Comparison of ENCODE assay signal across 15 mouse cellular contexts in the genomic region with DNA sequence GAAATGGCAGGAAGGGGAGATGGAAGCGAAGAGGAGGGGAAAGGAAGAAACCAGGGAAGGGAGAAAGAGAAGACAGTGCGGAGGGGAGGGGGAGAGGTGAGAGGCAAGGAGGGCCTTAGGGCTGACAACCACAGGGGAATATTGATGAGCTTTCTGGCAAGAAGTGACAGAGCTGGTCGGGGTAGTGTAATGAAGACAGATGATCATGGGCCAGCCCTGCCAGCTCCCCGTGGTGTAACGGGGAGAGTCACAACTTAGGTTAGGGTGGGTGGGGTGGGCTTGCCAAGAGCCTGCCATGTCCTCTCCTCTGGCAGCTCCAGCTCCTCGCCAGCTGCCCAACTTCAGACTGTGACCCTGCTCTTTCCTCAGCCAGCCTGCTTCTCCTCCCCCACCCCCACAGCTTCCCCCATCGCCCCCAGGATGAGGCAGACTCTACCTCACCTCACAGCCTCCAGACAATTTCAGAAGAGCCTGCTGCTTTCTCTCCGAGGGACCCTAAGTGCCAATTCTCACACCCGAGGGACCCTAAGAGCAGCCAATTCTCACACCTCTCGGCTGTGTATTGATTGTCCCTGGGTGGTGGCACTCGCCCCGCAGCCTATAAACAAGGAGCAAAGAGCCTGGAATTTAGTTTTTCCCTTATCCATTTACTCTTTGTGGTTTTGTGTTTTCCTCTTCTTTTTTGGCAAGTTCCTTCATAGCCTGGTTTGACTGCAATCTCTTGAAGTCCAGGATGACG. TPM values are rescaled to one million over a fixed set of nuclear protein-coding genes. Genes with fewer than 3 reads are reported as not detected.
DNase-seq lines count a peak whose midpoint lies in the region; ATAC-seq and TF ChIP-seq lines count a peak whose summit lies in the region.
"Had no signal": no experiment of that assay in that cellular context is flagged by ENCODE, and none has a peak within 500 bp of the region (broad histone marks: within the 10 kb centered on the region; RNA-seq: fewer than 3 reads in every experiment).

No protein-coding gene starts in this region.

- peaks cover 51% of the 10 kb centered on the region for H3K4me1 ChIP-seq in midbrain, embryonic 10.5 days
- H3K4me1 ChIP-seq in midbrain, embryonic 11.5 days (ENCODE audit: control insufficient read depth, insufficient read depth, low read length) = peaks cover 17% of the 10 kb centered on the region
- peaks cover 15% of the 10 kb centered on the region; the same call in 1 of the 2 replicates for H3K4me1 ChIP-seq in forebrain, postnatal 0 days (ENCODE audit: insufficient read depth)
- peaks cover 33% of the 10 kb centered on the region for H3K4me1 ChIP-seq in neural tube, embryonic 15.5 days

- DNase-seq in midbrain, embryonic 10.5 days (ENCODE audit: low spot score) = no peak
- DNase-seq in midbrain, embryonic 11.5 days (ENCODE audit: low spot score, missing footprints) = no peak
- DNase-seq in forebrain, postnatal 0 days = peak; percentile 14
- DNase-seq in mesoderm, embryonic 11.5 days (ENCODE audit: low read depth, low spot score) = peak; percentile 53
- no peak for DNase-seq in kidney, adult 11 months
- DNase-seq: adrenal gland, postnatal 10 days; heart, adult 11 months; right cerebral cortex, postnatal 25 days had no signal

- H3K36me3 ChIP-seq in midbrain, embryonic 10.5 days = no peaks in the 10 kb centered on the region
- no peaks in the 10 kb centered on the region for H3K36me3 ChIP-seq in midbrain, embryonic 11.5 days (ENCODE audit: control insufficient read depth, insufficient read depth, low read length)
- no peaks in the 10 kb centered on the region for H3K36me3 ChIP-seq in forebrain, postnatal 0 days (ENCODE audit: insufficient read depth)
- H3K36me3 ChIP-seq in neural tube, embryonic 15.5 days = no peaks in the 10 kb centered on the region
- H3K36me3 ChIP-seq: kidney, embryonic 15.5 days had no signal

- TF ChIP-seq CTCF in forebrain, postnatal 0 days (IDR thresholded peaks at IDR 0.05; ENCODE audit: low read depth) = no peak

- H3K4me2 ChIP-seq in midbrain, embryonic 11.5 days = no peak overlapping the region
- H3K4me2 ChIP-seq in forebrain, postnatal 0 days (ENCODE audit: low read depth) = no peak overlapping the region
- H3K4me2 ChIP-seq in neural tube, embryonic 15.5 days = no peak overlapping the region
- H3K4me2 ChIP-seq: kidney, embryonic 15.5 days had no signal

- no peaks in the 10 kb centered on the region; the same call in 1 of the 2 replicates for H3K9me3 ChIP-seq in midbrain, embryonic 10.5 days (replicated peaks)
- H3K9me3 ChIP-seq in midbrain, embryonic 11.5 days (ENCODE audit: control insufficient read depth, low read length) = no peaks in the 10 kb centered on the region
- no peaks in the 10 kb centered on the region for H3K9me3 ChIP-seq in forebrain, postnatal 0 days (ENCODE audit: low read length)
- H3K9me3 ChIP-seq in neural tube, embryonic 15.5 days (replicated peaks) = no peaks in the 10 kb centered on the region
- H3K9me3 ChIP-seq: kidney, embryonic 15.5 days had no signal

- no peak overlapping the region for H3K9ac ChIP-seq in midbrain, embryonic 11.5 days (ENCODE audit: low read length)
- no peak overlapping the region for H3K9ac ChIP-seq in forebrain, postnatal 0 days
- no peak overlapping the region for H3K9ac ChIP-seq in neural tube, embryonic 15.5 days (replicated peaks)
- H3K9ac ChIP-seq: kidney, embryonic 15.5 days had no signal

- H3K27ac ChIP-seq in midbrain, embryonic 10.5 days (replicated peaks) = peak overlapping the region; percentile 50
- no peak overlapping the region for H3K27ac ChIP-seq in midbrain, embryonic 11.5 days (ENCODE audit: low read depth, low read length)
- H3K27ac ChIP-seq in forebrain, postnatal 0 days (ENCODE audit: low read depth, low read length) = no peak overlapping the region
- no peak overlapping the region for H3K27ac ChIP-seq in neural tube, embryonic 15.5 days (replicated peaks)
- H3K27ac ChIP-seq: kidney, embryonic 15.5 days; macrophage had no signal

- peaks cover 60% of the 10 kb centered on the region for H3K27me3 ChIP-seq in midbrain, embryonic 10.5 days (ENCODE audit: low read depth, poor library complexity, severe bottlenecking)
- H3K27me3 ChIP-seq in midbrain, embryonic 11.5 days (ENCODE audit: control insufficient read depth, insufficient read depth, low read length) = no peaks in the 10 kb centered on the region
- no peaks in the 10 kb centered on the region for H3K27me3 ChIP-seq in forebrain, postnatal 0 days (ENCODE audit: insufficient read depth, low read length)
- H3K27me3 ChIP-seq in neural tube, embryonic 15.5 days (replicated peaks) = 0 out of 2 replicates have a peak, but pooled peaks cover 3% of the 10 kb centered on the region

- H3K4me3 ChIP-seq in midbrain, embryonic 10.5 days = no peak overlapping the region
- no peak overlapping the region for H3K4me3 ChIP-seq in midbrain, embryonic 11.5 days (ENCODE audit: low read depth, low read length)
- H3K4me3 ChIP-seq in forebrain, postnatal 0 days (ENCODE audit: low read depth, low read length) = no peak overlapping the region
- no peak overlapping the region for H3K4me3 ChIP-seq in neural tube, embryonic 15.5 days (replicated peaks)
- H3K4me3 ChIP-seq: kidney, embryonic 15.5 days had no signal

- ATAC-seq in midbrain, embryonic 11.5 days (ENCODE audit: low FRiP score) = no peak
- peak; percentile 57 for ATAC-seq in forebrain, postnatal 0 days
- peak; percentile 69 for ATAC-seq in neural tube, embryonic 15.5 days (ENCODE audit: low FRiP score)
- no peak for ATAC-seq in activated CD4-positive, CD25-positive, alpha-beta regulatory T cell, adult 4 months

- WGBS in midbrain, embryonic 10.5 days = 50% methylated on average over 13 of the region's 13 CpGs
- 50% methylated on average over 13 of the region's 13 CpGs for WGBS in midbrain, embryonic 11.5 days
- 33% methylated on average over 13 of the region's 13 CpGs for WGBS in forebrain, postnatal 0 days
- WGBS in neural tube, embryonic 15.5 days = 15% methylated on average over 13 of the region's 13 CpGs

RNA-seq across cellular contexts. Expression of gene Cdk18, which starts 25.5 kb away (rescaled TPM):
- polyA plus RNA-seq in midbrain, embryonic 10.5 days (2016; fragmentation: Nextera tagmentation; extraction: Ambion mirVana) = 0.68 and 0.72 TPM in 2 replicates
- polyA plus RNA-seq in midbrain, embryonic 11.5 days (2014; fragmentation: Nextera tagmentation; extraction: Ambion mirVana) = 0.14 and 0.19 TPM in 2 replicates
- 2.6 and 3.2 TPM in 2 replicates for total RNA-seq in forebrain, postnatal 0 days (2014; rRNA removed)
- polyA plus RNA-seq in forebrain, postnatal 0 days (2015; fragmentation: Nextera tagmentation; extraction: Ambion mirVana) = 0.70 and 1.2 TPM in 2 replicates
- 0.68 and 1.6 TPM in 2 replicates for polyA plus RNA-seq in neural tube, embryonic 15.5 days (2015; fragmentation: Nextera tagmentation; extraction: Ambion mirVana)
- polyA plus RNA-seq in activated CD4-positive, CD25-positive, alpha-beta regulatory T cell, adult 4 months (2017; shearing (Covaris generic)) = not detected

RNA-seq across cellular contexts. Expression of gene Lemd1, which starts 26.3 kb away (rescaled TPM):
- 6.2 and 8.4 TPM in 2 replicates for polyA plus RNA-seq in midbrain, embryonic 10.5 days (2016; fragmentation: Nextera tagmentation; extraction: Ambion mirVana)
- 10.7 and 12.9 TPM in 2 replicates for polyA plus RNA-seq in midbrain, embryonic 11.5 days (2014; fragmentation: Nextera tagmentation; extraction: Ambion mirVana)
- 13.3 and 14.9 TPM in 2 replicates for total RNA-seq in forebrain, postnatal 0 days (2014; rRNA removed)
- polyA plus RNA-seq in forebrain, postnatal 0 days (2015; fragmentation: Nextera tagmentation; extraction: Ambion mirVana) = 14.7 and 15.1 TPM in 2 replicates
- 16.9 and 17.6 TPM in 2 replicates for polyA plus RNA-seq in neural tube, embryonic 15.5 days (2015; fragmentation: Nextera tagmentation; extraction: Ambion mirVana)
- polyA plus RNA-seq in activated CD4-positive, CD25-positive, alpha-beta regulatory T cell, adult 4 months (2017; shearing (Covaris generic)) = not detected
- total RNA-seq: gastrocnemius, adult 18-20 months had no signal
- polyA plus RNA-seq: heart, embryonic 16.5 days; liver, embryonic 16.5 days; macrophage had no signal

RNA-seq across cellular contexts. Expression of gene AC124108.1, which starts 26.3 kb away (rescaled TPM):
- polyA plus RNA-seq in midbrain, embryonic 10.5 days (2016; fragmentation: Nextera tagmentation; extraction: Ambion mirVana) = 2.3 and 4.0 TPM in 2 replicates
- polyA plus RNA-seq in midbrain, embryonic 11.5 days (2014; fragmentation: Nextera tagmentation; extraction: Ambion mirVana) = 5.0 and 5.2 TPM in 2 replicates
- 3.4 and 5.0 TPM in 2 replicates for total RNA-seq in forebrain, postnatal 0 days (2014; rRNA removed)
- polyA plus RNA-seq in forebrain, postnatal 0 days (2015; fragmentation: Nextera tagmentation; extraction: Ambion mirVana) = 0.31 and 0.48 TPM in 2 replicates
- polyA plus RNA-seq in neural tube, embryonic 15.5 days (2015; fragmentation: Nextera tagmentation; extraction: Ambion mirVana) = 1.4 and 1.6 TPM in 2 replicates
- not detected for polyA plus RNA-seq in activated CD4-positive, CD25-positive, alpha-beta regulatory T cell, adult 4 months (2017; shearing (Covaris generic))
- total RNA-seq: gastrocnemius, adult 18-20 months had no signal
- polyA plus RNA-seq: heart, embryonic 16.5 days; liver, embryonic 16.5 days; macrophage had no signal

Comparison
In these comparisons a context has a peak if more than half of its experiments do, and no peak if none do; other contexts are left out.
1. DNase-seq: peak in forebrain, postnatal 0 days (single experiment) and mesoderm, embryonic 11.5 days (single experiment); none in midbrain, embryonic 10.5 days (single experiment), midbrain, embryonic 11.5 days (single experiment) and kidney, adult 11 months (single experiment).
2. ATAC-seq: peak in forebrain, postnatal 0 days (single experiment) and neural tube, embryonic 15.5 days (single experiment); none in midbrain, embryonic 11.5 days (single experiment) and activated CD4-positive, CD25-positive, alpha-beta regulatory T cell, adult 4 months (single experiment).